Mouse (Mus musculus): Measurements from ENCODE around the gene Smap1.

DNA sequence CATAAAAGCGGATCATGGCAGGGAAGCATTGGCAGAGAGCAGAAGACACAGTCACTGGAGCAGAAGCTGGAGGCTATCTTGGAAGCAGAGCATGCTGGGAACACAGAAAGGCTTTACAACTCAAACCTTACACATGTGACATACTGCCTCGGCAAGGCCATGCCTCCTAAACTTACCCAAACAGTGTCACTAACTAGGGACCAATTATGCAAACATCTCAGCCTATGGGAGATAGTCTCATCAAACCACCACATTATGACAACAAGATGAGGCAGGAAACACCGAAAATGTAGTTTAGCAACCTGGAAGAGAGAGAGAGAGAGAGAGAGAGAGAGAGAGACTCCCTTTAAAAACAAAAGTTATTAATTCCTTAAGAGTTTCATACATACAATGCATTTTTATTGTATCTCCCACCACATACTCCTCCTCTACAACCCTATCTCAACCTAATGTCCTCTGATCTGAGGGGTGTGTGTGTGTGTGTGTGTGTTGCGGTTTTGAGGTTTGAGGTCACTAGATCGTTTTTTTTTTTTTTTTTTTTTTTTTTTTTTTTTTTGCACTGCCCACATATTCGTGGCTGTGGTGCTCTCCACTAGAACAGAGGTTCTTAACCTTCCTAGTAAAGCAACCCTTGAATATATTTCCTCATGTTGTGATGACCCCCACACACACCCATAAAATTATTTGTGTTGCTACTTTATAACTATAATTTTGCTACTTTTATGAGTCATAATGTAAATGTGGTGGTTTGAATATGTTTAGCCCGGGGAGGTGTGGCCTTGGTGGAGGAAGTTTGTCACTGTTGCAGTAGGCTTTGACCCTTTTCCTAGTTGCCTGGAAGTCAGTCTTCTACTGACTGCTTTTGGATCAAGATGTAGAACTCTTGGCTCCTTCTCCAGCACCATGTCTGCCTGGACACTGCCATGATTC, 1.9 kb upstream of the Smap1 start:
- no peak for TF ChIP-seq CTCF (IDR thresholded peaks at IDR 0.05; ENCODE audit: low read depth)
- no peak for TF ChIP-seq EP300 (optimal IDR thresholded peaks at IDR 0.05)

Data from stomach, postnatal 0 days (tissue).